Mouse (Mus musculus) splenic B cell, adult 2 months (primary cell): ENCODE measurements around the gene Cd209a.
A peak's percentile ranks its signal among the peaks of the same experiment; 100 is the strongest.

Experiments
- DNase-seq: peaks from one replicate; pipeline ENCODE4 v3.0.0-alpha.2; 2011; ENCODE audit warnings: low read depth, low spot score
- H3K27me3 ChIP-seq: 2 replicates; pipeline ENCODE4 v1.6.1; 2012; ENCODE audit warnings: mild to moderate bottlenecking, low read length, moderate library complexity, mixed read lengths; ENCODE audit not compliant: control insufficient read depth, poor library complexity, insufficient read depth, severe bottlenecking
- H3K36me3 ChIP-seq: 2 replicates; pipeline ENCODE4 v1.6.1; 2012; ENCODE audit warnings: mild to moderate bottlenecking, low read length, moderate library complexity, mixed read lengths; ENCODE audit not compliant: control insufficient read depth, poor library complexity, insufficient read depth, severe bottlenecking

Gene Cd209a

DNA sequence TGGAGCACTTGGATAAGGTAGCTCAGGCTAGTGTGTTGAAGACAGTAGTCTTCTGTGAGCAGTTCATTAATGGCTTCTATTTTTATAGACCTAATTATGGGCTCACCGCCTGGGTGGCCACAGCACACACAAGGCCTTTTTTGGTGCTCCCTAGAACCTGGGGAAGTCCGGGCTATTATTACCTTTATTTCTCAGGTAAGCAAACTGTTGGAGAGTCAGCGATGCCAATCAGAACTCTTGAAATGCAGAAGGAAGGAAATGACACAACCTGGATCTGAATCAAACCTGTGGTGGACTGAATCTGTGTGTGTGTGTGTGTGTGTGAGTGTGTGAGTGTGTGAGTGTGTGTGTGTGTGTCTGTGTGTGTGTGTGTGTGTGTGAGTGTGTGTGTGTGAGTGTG, 54.7 kb downstream of the Cd209a start, which contains the start of gene Fcer2a:
Gene Fcer2a, minus strand, starts transcription at position 55 of the 400 bp plus-strand sequence.
- H3K36me3 ChIP-seq, result peaks cover 6% of the 10 kb centered on the region
- DNase-seq, result peak; percentile 88

More for the DNA sequence above, 54.7 kb downstream of the Cd209a start, which contains the start of gene Fcer2a:
- no peaks in the 10 kb centered on the region for H3K27me3 ChIP-seq
